Mouse (Mus musculus): ENCODE measurements around the gene Slc38a8. TPM values are rescaled to one million over a fixed set of nuclear protein-coding genes. Genes with fewer than 3 reads are reported as not detected.

Slc38a8 gene
- polyA plus RNA-seq, 1 experiment from 2014 or later = not detected

DNA sequence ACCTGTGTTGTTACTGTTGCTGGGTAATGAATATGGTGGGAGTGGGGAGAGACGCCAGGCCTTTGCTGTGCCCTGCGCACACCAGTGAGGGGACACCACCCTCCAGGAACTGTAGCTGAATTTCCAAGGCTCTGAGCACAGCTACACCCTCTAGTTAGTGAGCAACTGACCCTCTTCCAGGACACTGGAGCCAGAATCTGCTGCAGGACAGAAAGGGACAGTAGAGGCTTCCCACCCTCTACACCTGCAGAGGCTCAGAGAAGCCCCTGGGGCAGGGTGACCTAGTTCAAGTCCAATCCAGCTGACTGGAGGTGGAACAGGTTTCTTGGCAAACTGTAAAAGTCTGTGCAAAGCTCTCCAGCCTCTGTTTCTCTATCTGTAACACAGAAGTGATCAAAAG lies 62.1 kb downstream of the Slc38a8 start:
- H3K27me3 ChIP-seq (replicated peaks; ENCODE audit: control insufficient read depth, insufficient read depth, low read length) = no peaks in the 10 kb centered on the region; the same call in 1 of the 2 replicates
- peak overlapping the region; percentile 14; the same call in 1 of the 2 replicates for H3K9ac ChIP-seq (ENCODE audit: low read depth, low read length)
- peak overlapping the region; percentile 57 for H3K4me2 ChIP-seq
- DNase-seq (ENCODE audit: low spot score) = no peak
- no peaks in the 10 kb centered on the region for H3K9me3 ChIP-seq (ENCODE audit: control insufficient read depth, low read length)
- WGBS = 89% methylated on average over 2 of the region's 2 CpGs
- peaks cover 10% of the 10 kb centered on the region; the same call in 1 of the 2 replicates for H3K4me1 ChIP-seq (replicated peaks; ENCODE audit: control insufficient read depth, insufficient read depth, low read length)
- H3K4me3 ChIP-seq (ENCODE audit: low read depth, low read length) = peak overlapping the region; percentile 50
- no peaks in the 10 kb centered on the region for H3K36me3 ChIP-seq (ENCODE audit: control insufficient read depth, insufficient read depth, low read length)
- no peak overlapping the region for H3K27ac ChIP-seq (ENCODE audit: low read depth, low read length)
- no peak for ATAC-seq (replicated peaks; ENCODE audit: low FRiP score)

DNA sequence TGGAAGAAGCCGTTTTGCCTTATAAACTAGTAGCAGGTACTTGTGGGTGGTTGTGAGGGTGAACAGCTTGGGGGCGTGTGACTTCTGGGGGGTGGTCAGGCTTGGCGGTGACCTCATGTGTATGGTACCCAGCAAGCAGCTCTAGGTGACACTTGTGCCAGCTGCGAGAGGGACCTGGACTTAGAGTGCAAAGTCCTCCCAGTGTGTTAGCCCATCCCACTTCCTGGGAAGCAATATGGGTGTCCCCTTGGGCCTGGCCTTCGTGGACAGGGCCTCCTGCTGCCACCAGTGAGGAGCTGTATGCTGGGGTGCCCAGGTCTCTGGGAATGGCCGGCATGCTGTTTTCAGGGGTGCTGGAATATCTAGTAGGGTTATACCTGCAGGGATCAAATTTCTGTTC lies 62.6 kb downstream of the Slc38a8 start:
- peak overlapping the region; percentile 50 for H3K4me3 ChIP-seq (ENCODE audit: low read depth, low read length)
- 72% methylated on average over 6 of the region's 6 CpGs for WGBS
- peak overlapping the region; percentile 57 for H3K4me2 ChIP-seq

DNA sequence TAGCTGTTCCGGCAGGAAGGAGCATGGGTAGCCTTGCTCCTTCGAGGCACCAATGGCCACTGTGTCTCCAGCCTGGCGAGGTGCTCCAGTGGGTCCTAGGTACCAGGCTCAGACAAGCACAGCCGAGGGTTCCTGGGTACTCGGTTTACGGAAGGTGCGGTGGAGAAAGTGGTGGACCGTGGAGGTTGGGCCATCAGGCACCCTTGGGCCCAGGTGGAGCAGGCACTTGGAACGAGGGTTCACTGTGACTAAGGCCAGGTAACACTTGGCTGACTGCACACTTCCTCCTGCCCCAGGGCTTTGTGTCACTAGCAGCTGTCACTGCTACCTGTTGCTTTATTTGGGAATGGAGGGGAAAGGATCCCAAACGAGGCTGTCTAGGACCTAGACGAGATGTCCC lies 64.0 kb downstream of the Slc38a8 start:
- Histone ChIP-seq H3K9me3 (ENCODE audit: control insufficient read depth, low read length) (no peaks in the 10 kb centered on the region), H3K36me3 (ENCODE audit: control insufficient read depth, insufficient read depth, low read length) (no peaks in the 10 kb centered on the region), H3K27ac (ENCODE audit: low read depth, low read length) (peak overlapping the region; percentile 54; the same call in 1 of the 2 replicates), H3K4me3 (ENCODE audit: low read depth, low read length) (peak overlapping the region; percentile 50), H3K9ac (ENCODE audit: low read depth, low read length) (peak overlapping the region; percentile 45), H3K4me1 (replicated peaks; ENCODE audit: control insufficient read depth, insufficient read depth, low read length) (peaks cover 10% of the 10 kb centered on the region; the same call in 1 of the 2 replicates), H3K4me2 (peak overlapping the region; percentile 57), H3K27me3 (replicated peaks; ENCODE audit: control insufficient read depth, insufficient read depth, low read length) (no peaks in the 10 kb centered on the region; the same call in 1 of the 2 replicates)
- ATAC-seq (replicated peaks; ENCODE audit: low FRiP score) = no peak
- 65% methylated on average over 11 of the region's 11 CpGs for WGBS
- no peak for DNase-seq (ENCODE audit: low spot score)

More for the DNA sequence above, 62.6 kb downstream of the Slc38a8 start:
- no peak overlapping the region for H3K27ac ChIP-seq (ENCODE audit: low read depth, low read length)
- ATAC-seq (replicated peaks; ENCODE audit: low FRiP score) (no peak), DNase-seq (ENCODE audit: low spot score) (no peak)
- no peaks in the 10 kb centered on the region; the same call in 1 of the 2 replicates for H3K27me3 ChIP-seq (replicated peaks; ENCODE audit: control insufficient read depth, insufficient read depth, low read length)
- H3K9ac ChIP-seq (ENCODE audit: low read depth, low read length) = no peak overlapping the region
- no peaks in the 10 kb centered on the region for H3K9me3 ChIP-seq (ENCODE audit: control insufficient read depth, low read length)
- peaks cover 10% of the 10 kb centered on the region; the same call in 1 of the 2 replicates for H3K4me1 ChIP-seq (replicated peaks; ENCODE audit: control insufficient read depth, insufficient read depth, low read length)
- no peaks in the 10 kb centered on the region for H3K36me3 ChIP-seq (ENCODE audit: control insufficient read depth, insufficient read depth, low read length)

DNA sequence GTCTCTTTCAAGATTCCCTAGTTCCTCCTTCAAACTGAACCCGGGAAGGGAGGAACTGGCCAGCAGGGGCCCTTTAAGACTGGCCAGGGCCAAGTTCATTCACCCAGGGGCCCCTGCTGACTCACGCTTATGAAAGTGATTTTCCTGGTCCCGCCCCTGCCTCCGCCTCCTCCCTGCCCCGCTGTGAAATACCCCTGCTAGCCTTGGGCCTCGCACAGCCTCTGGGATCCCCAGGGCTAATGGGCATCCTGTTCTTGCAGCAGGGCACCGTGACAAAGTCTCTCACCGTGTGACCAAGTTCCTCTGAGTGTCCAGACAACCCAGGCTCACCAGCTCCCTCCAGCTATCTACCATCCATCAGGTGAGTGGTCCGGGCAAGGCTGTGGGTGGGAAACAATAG lies 64.6 kb downstream of the Slc38a8 start:
- ATAC-seq (replicated peaks; ENCODE audit: low FRiP score) (peak; percentile 44), DNase-seq (ENCODE audit: low spot score) (peak; percentile 67)
- peak overlapping the region; percentile 50 for H3K4me3 ChIP-seq (ENCODE audit: low read depth, low read length)
- H3K9ac ChIP-seq (ENCODE audit: low read depth, low read length) = peak overlapping the region; percentile 45
- peak overlapping the region; percentile 57 for H3K4me2 ChIP-seq
- no peak overlapping the region for H3K27ac ChIP-seq (ENCODE audit: low read depth, low read length)
- no peaks in the 10 kb centered on the region for H3K9me3 ChIP-seq (ENCODE audit: control insufficient read depth, low read length)
- WGBS = 12% methylated on average over 9 of the region's 9 CpGs
- peaks cover 10% of the 10 kb centered on the region; the same call in 1 of the 2 replicates for H3K4me1 ChIP-seq (replicated peaks; ENCODE audit: control insufficient read depth, insufficient read depth, low read length)
- H3K36me3 ChIP-seq (ENCODE audit: control insufficient read depth, insufficient read depth, low read length) = no peaks in the 10 kb centered on the region
- no peaks in the 10 kb centered on the region; the same call in 1 of the 2 replicates for H3K27me3 ChIP-seq (replicated peaks; ENCODE audit: control insufficient read depth, insufficient read depth, low read length)

DNA sequence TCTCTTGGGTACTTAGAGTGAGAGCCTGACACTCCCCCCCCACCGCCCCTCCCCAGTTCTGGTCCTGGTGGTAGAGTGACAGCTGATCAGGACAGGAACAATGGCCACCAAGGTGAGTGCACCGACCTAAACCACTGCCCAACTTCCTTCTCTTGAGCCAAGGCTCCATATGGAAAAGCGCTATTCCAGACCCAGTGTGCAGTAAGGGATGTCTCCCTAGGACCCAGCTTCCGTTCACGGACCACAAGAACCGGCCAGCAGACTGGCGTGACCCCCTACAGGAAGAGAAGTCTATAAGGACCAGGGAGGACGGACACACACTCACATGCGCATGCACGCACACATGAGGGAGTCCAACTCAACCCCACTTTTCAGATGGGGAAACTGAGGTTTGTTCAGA lies 65.2 kb downstream of the Slc38a8 start:
- H3K27me3 ChIP-seq (replicated peaks; ENCODE audit: control insufficient read depth, insufficient read depth, low read length) = no peaks in the 10 kb centered on the region; the same call in 1 of the 2 replicates
- no peak overlapping the region for H3K9ac ChIP-seq (ENCODE audit: low read depth, low read length)
- H3K9me3 ChIP-seq (ENCODE audit: control insufficient read depth, low read length) = no peaks in the 10 kb centered on the region
- 68% methylated on average over 10 of the region's 10 CpGs for WGBS
- no peak overlapping the region for H3K4me3 ChIP-seq (ENCODE audit: low read depth, low read length)
- peaks cover 10% of the 10 kb centered on the region; the same call in 1 of the 2 replicates for H3K4me1 ChIP-seq (replicated peaks; ENCODE audit: control insufficient read depth, insufficient read depth, low read length)
- H3K4me2 ChIP-seq = peak overlapping the region; percentile 30
- no peaks in the 10 kb centered on the region for H3K36me3 ChIP-seq (ENCODE audit: control insufficient read depth, insufficient read depth, low read length)
- DNase-seq (ENCODE audit: low spot score) (no peak), ATAC-seq (replicated peaks; ENCODE audit: low FRiP score) (no peak)
- H3K27ac ChIP-seq (ENCODE audit: low read depth, low read length) = no peak overlapping the region

DNA sequence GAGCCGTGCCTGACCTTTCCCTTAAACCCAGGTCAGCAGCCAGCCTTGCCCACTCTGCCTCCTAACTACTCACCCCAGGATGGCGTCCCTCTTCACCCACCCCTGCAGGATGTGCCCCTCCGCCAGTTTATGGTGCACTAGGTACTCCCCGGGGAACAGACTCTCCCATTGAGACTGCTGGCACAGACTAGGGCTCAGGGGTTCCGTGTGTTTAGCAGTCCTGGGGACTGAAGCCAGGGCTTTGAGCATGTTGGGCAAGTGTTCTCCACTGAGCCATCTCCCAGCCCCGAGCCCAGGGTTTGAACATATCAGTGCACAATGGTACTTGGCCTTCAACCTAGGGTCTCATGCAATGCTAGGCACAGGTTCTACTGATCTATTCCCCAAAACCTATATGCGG lies 66.0 kb downstream of the Slc38a8 start:
- Histone ChIP-seq H3K4me3 (ENCODE audit: low read depth, low read length) (no peak overlapping the region), H3K4me2 (no peak overlapping the region), H3K27me3 (replicated peaks; ENCODE audit: control insufficient read depth, insufficient read depth, low read length) (no peaks in the 10 kb centered on the region; the same call in 1 of the 2 replicates), H3K9ac (ENCODE audit: low read depth, low read length) (no peak overlapping the region), H3K4me1 (replicated peaks; ENCODE audit: control insufficient read depth, insufficient read depth, low read length) (peaks cover 10% of the 10 kb centered on the region; the same call in 1 of the 2 replicates), H3K9me3 (ENCODE audit: control insufficient read depth, low read length) (no peaks in the 10 kb centered on the region), H3K36me3 (ENCODE audit: control insufficient read depth, insufficient read depth, low read length) (no peaks in the 10 kb centered on the region), H3K27ac (ENCODE audit: low read depth, low read length) (no peak overlapping the region)
- WGBS = 83% methylated on average over 7 of the region's 7 CpGs
- ATAC-seq (replicated peaks; ENCODE audit: low FRiP score) (no peak), DNase-seq (ENCODE audit: low spot score) (no peak)

DNA sequence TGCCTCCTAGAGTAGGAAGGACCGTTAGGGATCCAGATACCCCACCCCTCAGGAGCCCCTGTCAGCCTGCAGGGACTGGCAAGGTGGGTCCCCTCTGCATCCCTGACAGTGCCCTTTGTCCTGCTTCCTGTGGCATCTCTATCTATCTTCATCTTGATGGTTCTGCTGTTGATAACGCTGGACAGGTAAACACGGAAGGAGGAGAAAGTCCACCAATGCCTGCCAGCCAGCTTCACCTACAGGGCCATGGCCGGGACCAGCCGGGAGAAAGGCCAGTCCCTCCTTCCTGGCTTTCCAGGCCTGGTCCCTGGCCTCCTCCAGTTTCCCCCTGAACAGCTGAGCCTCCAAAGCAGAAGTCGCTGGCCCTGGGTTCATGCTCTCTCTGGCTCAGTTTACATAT lies 66.9 kb downstream of the Slc38a8 start:
- H3K9ac ChIP-seq (ENCODE audit: low read depth, low read length) = no peak overlapping the region
- H3K9me3 ChIP-seq (ENCODE audit: control insufficient read depth, low read length) = no peaks in the 10 kb centered on the region
- ATAC-seq (replicated peaks; ENCODE audit: low FRiP score) (no peak), DNase-seq (ENCODE audit: low spot score) (no peak)
- no peak overlapping the region for H3K4me3 ChIP-seq (ENCODE audit: low read depth, low read length)
- 68% methylated on average over 6 of the region's 6 CpGs for WGBS
- no peak overlapping the region for H3K4me2 ChIP-seq
- H3K4me1 ChIP-seq (replicated peaks; ENCODE audit: control insufficient read depth, insufficient read depth, low read length) = peaks cover 6% of the 10 kb centered on the region; the same call in 1 of the 2 replicates
- no peaks in the 10 kb centered on the region for H3K36me3 ChIP-seq (ENCODE audit: control insufficient read depth, insufficient read depth, low read length)
- H3K27me3 ChIP-seq (replicated peaks; ENCODE audit: control insufficient read depth, insufficient read depth, low read length) = no peaks in the 10 kb centered on the region; the same call in 1 of the 2 replicates
- no peak overlapping the region; the same call in 1 of the 2 replicates for H3K27ac ChIP-seq (ENCODE audit: low read depth, low read length)

DNA sequence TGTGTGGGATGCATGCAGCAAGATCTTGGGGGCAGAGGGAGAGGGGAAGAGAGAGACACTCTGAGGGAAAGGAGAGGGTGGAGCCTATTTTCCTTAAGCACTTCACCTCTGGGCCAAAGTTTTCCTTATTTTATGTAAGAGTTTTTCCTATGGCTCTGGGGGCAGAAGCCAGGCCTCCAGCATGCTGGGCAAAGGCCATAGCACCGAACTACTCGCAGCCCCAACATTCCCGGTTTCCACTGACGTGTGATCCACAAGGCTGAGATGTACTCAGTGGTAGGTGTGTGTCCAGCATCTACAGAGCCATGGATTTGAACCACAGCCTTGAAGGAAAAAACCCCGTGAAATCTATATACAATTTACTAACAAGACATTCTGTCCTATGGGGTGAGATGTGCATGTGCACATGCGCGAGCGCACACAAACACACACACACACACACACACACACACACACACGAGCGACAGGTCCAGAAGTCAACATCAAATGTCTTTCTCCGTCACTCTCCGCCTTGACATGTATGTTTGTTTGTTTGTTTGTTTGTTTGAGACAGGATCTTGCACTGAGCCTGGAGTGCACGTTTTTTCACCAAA lies 67.8 kb downstream of the Slc38a8 start, which contains the start of gene Osgin1:
Gene Osgin1 (plus strand): TSS at position 543 of the 593 bp plus-strand sequence.
- Histone ChIP-seq H3K27ac (ENCODE audit: low read depth, low read length) (peak within 1 kb of the TSS; percentile 71), H3K9ac (ENCODE audit: low read depth, low read length) (no peak within 1 kb of the TSS), H3K9me3 (ENCODE audit: control insufficient read depth, low read length) (no peaks in the 10 kb centered on the region), H3K4me3 (ENCODE audit: low read depth, low read length) (no peak within 1 kb of the TSS), H3K36me3 (ENCODE audit: control insufficient read depth, insufficient read depth, low read length) (no peaks in the 10 kb centered on the region), H3K4me1 (replicated peaks; ENCODE audit: control insufficient read depth, insufficient read depth, low read length) (peaks cover 10% of the 10 kb centered on the region), H3K4me2 (no peak within 1 kb of the TSS), H3K27me3 (replicated peaks; ENCODE audit: control insufficient read depth, insufficient read depth, low read length) (no peaks in the 10 kb centered on the region)
- no peak for DNase-seq (ENCODE audit: low spot score)
- WGBS = 86% methylated on average over 13 of the region's 13 CpGs
- no peak for ATAC-seq (replicated peaks; ENCODE audit: low FRiP score)

DNA sequence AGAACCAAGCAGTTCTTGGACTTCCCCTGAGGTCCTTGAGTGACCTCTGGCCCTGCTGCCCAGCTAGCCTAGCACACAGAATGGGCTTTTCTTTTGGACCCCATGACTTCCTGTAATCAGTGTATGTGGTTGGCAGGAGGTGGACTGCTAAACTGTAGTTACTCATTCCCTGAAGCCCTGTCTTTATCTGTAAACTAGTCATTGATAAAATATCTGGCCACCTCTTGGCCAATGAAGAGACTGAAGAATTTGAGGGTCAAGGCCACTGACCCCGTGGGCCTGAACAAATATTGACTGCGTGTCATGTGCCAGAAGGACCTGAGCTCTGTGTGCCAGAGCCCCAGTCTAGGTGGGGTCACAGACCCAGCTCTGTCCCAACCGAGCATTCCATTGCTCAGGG lies 69.1 kb downstream of the Slc38a8 start:
- H3K36me3 ChIP-seq (ENCODE audit: control insufficient read depth, insufficient read depth, low read length) = no peaks in the 10 kb centered on the region
- H3K9ac ChIP-seq (ENCODE audit: low read depth, low read length) = no peak overlapping the region
- no peaks in the 10 kb centered on the region for H3K9me3 ChIP-seq (ENCODE audit: control insufficient read depth, low read length)
- H3K27ac ChIP-seq (ENCODE audit: low read depth, low read length) = peak overlapping the region; percentile 71
- ATAC-seq (replicated peaks; ENCODE audit: low FRiP score) (peak; percentile 41), DNase-seq (ENCODE audit: low spot score) (no peak)
- no peak overlapping the region for H3K4me2 ChIP-seq
- 56% methylated on average over 3 of the region's 3 CpGs for WGBS
- H3K27me3 ChIP-seq (replicated peaks; ENCODE audit: control insufficient read depth, insufficient read depth, low read length) = no peaks in the 10 kb centered on the region
- H3K4me3 ChIP-seq (ENCODE audit: low read depth, low read length) = no peak overlapping the region
- H3K4me1 ChIP-seq (replicated peaks; ENCODE audit: control insufficient read depth, insufficient read depth, low read length) = peaks cover 15% of the 10 kb centered on the region
